Mouse (Mus musculus) myocyte (in vitro differentiated cells): ENCODE results near the gene Snx1. TPM values are rescaled to one million over a fixed set of nuclear protein-coding genes. Genes with fewer than 3 reads are reported as not detected.

Experiments
- H3K27me3 ChIP-seq: one replicate; pipeline ENCODE4 v1.6.1; 2011; ENCODE audit not compliant: control insufficient read depth, insufficient read depth, insufficient read length
- H3K36me3 ChIP-seq: one replicate; pipeline ENCODE4 v1.6.1; 2011; ENCODE audit not compliant: control insufficient read depth, insufficient read depth
- H3K4me2 ChIP-seq: one replicate; pipeline ENCODE4 v1.6.1; 2011; ENCODE audit warnings: low read depth, control low read depth
- H3K4me3 ChIP-seq: one replicate; pipeline ENCODE4 v1.5.1; 2011; ENCODE audit warnings: mild to moderate bottlenecking, control low read depth, moderate library complexity
- H3K79me2 ChIP-seq: one replicate; pipeline ENCODE4 v1.6.1; 2011; ENCODE audit not compliant: control insufficient read depth, insufficient read depth
- H3ac ChIP-seq: one replicate; pipeline ENCODE4 v1.6.1; 2011; ENCODE audit not compliant: control insufficient read depth, insufficient read length
- CEBPB ChIP-seq: IDR thresholded peaks from 2 replicates; pipeline ENCODE4 v1.6.1; 2011; ENCODE audit warnings: mild to moderate bottlenecking, moderate library complexity; ENCODE audit not compliant: poor library complexity, insufficient read depth, severe bottlenecking
- E2F4 ChIP-seq: IDR thresholded peaks from one replicate; pipeline ENCODE4 v1.6.1; 2011; ENCODE audit warnings: mild to moderate bottlenecking, control low read depth, moderate library complexity; ENCODE audit not compliant: insufficient read depth
- MAX ChIP-seq: IDR thresholded peaks from one replicate; pipeline ENCODE4 v1.6.1; 2011; ENCODE audit warnings: low read depth, mild to moderate bottlenecking, control low read depth
- MYOD1 ChIP-seq, 3 experiments: IDR thresholded peaks; one replicate each; pipeline ENCODE4 v1.6.1; 2011; ENCODE audit warnings: control low read depth in 2 of 3, low read depth in 2 of 3, mild to moderate bottlenecking in 2 of 3, moderate library complexity in 1 of 3; ENCODE audit not compliant: insufficient read length in 2 of 3, control insufficient read depth in 1 of 3
- MYOG ChIP-seq, 3 experiments: IDR thresholded peaks; one replicate each; pipeline ENCODE4 v1.6.1; 2011; ENCODE audit warnings: control low read depth in 2 of 3, low read depth in 2 of 3, mild to moderate bottlenecking in 2 of 3; ENCODE audit not compliant: insufficient read length in 2 of 3, control insufficient read depth in 1 of 3, insufficient read depth in 1 of 3
- POLR2A ChIP-seq: IDR thresholded peaks from one replicate; pipeline ENCODE4 v1.6.1; 2011; ENCODE audit warnings: low read depth, mild to moderate bottlenecking, control low read depth, moderate library complexity; ENCODE audit not compliant: insufficient read length
- POLR2AphosphoS2 ChIP-seq: IDR thresholded peaks from one replicate; pipeline ENCODE4 v1.6.1; 2011; ENCODE audit warnings: low read depth, control low read depth; ENCODE audit not compliant: insufficient read length
- REST ChIP-seq: IDR thresholded peaks from one replicate; pipeline ENCODE4 v1.6.1; 2011; ENCODE audit warnings: mild to moderate bottlenecking, control low read depth, moderate library complexity; ENCODE audit not compliant: insufficient read depth, insufficient read length
- SRF ChIP-seq: IDR thresholded peaks from one replicate; pipeline ENCODE4 v1.6.1; 2011; ENCODE audit warnings: low read depth; ENCODE audit not compliant: control insufficient read depth, insufficient read length
- TCF12 ChIP-seq: IDR thresholded peaks from one replicate; pipeline ENCODE4 v1.6.1; 2011; ENCODE audit warnings: mild to moderate bottlenecking, control low read depth; ENCODE audit not compliant: poor library complexity, insufficient read depth, severe bottlenecking
- TCF3 ChIP-seq: IDR thresholded peaks from one replicate; pipeline ENCODE4 v1.6.1; 2011; ENCODE audit warnings: low read depth, control low read depth; ENCODE audit not compliant: insufficient read length
- USF1 ChIP-seq: IDR thresholded peaks from one replicate; pipeline ENCODE4 v1.6.1; 2011; ENCODE audit warnings: low read depth, mild to moderate bottlenecking, control low read depth, moderate library complexity
- polyA plus RNA-seq: library from polyadenylated mRNA; unstranded; fragments of >200 nt; fragmentation: generic; extraction: Trizol; gene quantifications from one replicate; pipeline ENCODE4 v1.2.1, GENCODE M21; 2012; ENCODE audit warnings: missing spikeins

Snx1 gene
- polyA plus RNA-seq, 1 experiment = 82.9 TPM

GRCm38 (mm10) chr9:66088411-66088810, 38.0 kb downstream of the Snx1 start:
- no peaks in the 10 kb centered on the region for H3K79me2 ChIP-seq
- TF ChIP-seq POLR2AphosphoS2 (no peak), E2F4 (no peak), CEBPB (no peak), MAX (no peak), POLR2A (no peak), MYOG (IDR thresholded peaks at IDR 0.05; ENCODE audit: control insufficient read depth in 1 of 3, insufficient read depth in 1 of 3, insufficient read length in 2 of 3, low read depth in 2 of 3) (no peak), SRF (no peak), MYOD1 (IDR thresholded peaks at IDR 0.05; ENCODE audit: control insufficient read depth in 1 of 3, insufficient read length in 2 of 3, low read depth in 2 of 3) (no peak), USF1 (no peak), TCF3 (no peak), REST (no peak), TCF12 (no peak)
- H3K4me2 ChIP-seq = no peak overlapping the region
- H3ac ChIP-seq = no peak overlapping the region
- no peak overlapping the region for H3K4me3 ChIP-seq
- H3K27me3 ChIP-seq = no peaks in the 10 kb centered on the region
- H3K36me3 ChIP-seq = peaks cover 28% of the 10 kb centered on the region

GRCm38 (mm10) chr9:66087062-66087461, 39.3 kb downstream of the Snx1 start:
- Histone ChIP-seq H3K27me3 (no peaks in the 10 kb centered on the region), H3K4me2 (no peak overlapping the region), H3K79me2 (no peaks in the 10 kb centered on the region), H3K36me3 (peaks cover 17% of the 10 kb centered on the region), H3ac (no peak overlapping the region), H3K4me3 (no peak overlapping the region)
- peak; percentile 17 for TF ChIP-seq POLR2AphosphoS2
- peak in 2 of 3 experiments; percentile 20 to 28 for TF ChIP-seq MYOG (IDR thresholded peaks at IDR 0.05; ENCODE audit: control insufficient read depth in 1 of 3, insufficient read depth in 1 of 3, insufficient read length in 2 of 3, low read depth in 2 of 3)
- no peak for TF ChIP-seq CEBPB
- peak in 2 of 3 experiments; percentile 78 to 81 for TF ChIP-seq MYOD1 (IDR thresholded peaks at IDR 0.05; ENCODE audit: control insufficient read depth in 1 of 3, insufficient read length in 2 of 3, low read depth in 2 of 3)

- no peak overlapping the region for H3K4me3 ChIP-seq
- peaks cover 17% of the 10 kb centered on the region for H3K36me3 ChIP-seq
- H3K4me2 ChIP-seq = no peak overlapping the region
- no peaks in the 10 kb centered on the region for H3K27me3 ChIP-seq
- TF ChIP-seq CEBPB (no peak), POLR2AphosphoS2 (peak; percentile 48), MYOD1 (IDR thresholded peaks at IDR 0.05; ENCODE audit: control insufficient read depth in 1 of 3, insufficient read length in 2 of 3, low read depth in 2 of 3) (peak in 1 of 3 experiments; percentile 0)
- no peaks in the 10 kb centered on the region for H3K79me2 ChIP-seq
- H3ac ChIP-seq = no peak overlapping the region
These were observed 42.2 kb downstream of the Snx1 start for GRCm38 (mm10) chr9:66084171-66084570.

GRCm38 (mm10) chr9:66081999-66082398, 44.4 kb downstream of the Snx1 start:
- Histone ChIP-seq H3ac (no peak overlapping the region), H3K79me2 (no peaks in the 10 kb centered on the region), H3K27me3 (no peaks in the 10 kb centered on the region), H3K36me3 (peaks cover 3% of the 10 kb centered on the region), H3K4me2 (no peak overlapping the region), H3K4me3 (no peak overlapping the region)
- TF ChIP-seq POLR2A = no peak
- TF ChIP-seq POLR2AphosphoS2 = no peak
- TF ChIP-seq CEBPB = no peak
- no peak for TF ChIP-seq SRF
- no peak for TF ChIP-seq TCF12
- no peak for TF ChIP-seq REST
- no peak for TF ChIP-seq USF1
- no peak for TF ChIP-seq E2F4
- no peak for TF ChIP-seq TCF3
- TF ChIP-seq MAX = no peak
- no peak for TF ChIP-seq MYOD1 (IDR thresholded peaks at IDR 0.05; ENCODE audit: control insufficient read depth in 1 of 3, insufficient read length in 2 of 3, low read depth in 2 of 3)
- TF ChIP-seq MYOG (IDR thresholded peaks at IDR 0.05; ENCODE audit: control insufficient read depth in 1 of 3, insufficient read depth in 1 of 3, insufficient read length in 2 of 3, low read depth in 2 of 3) = no peak

GRCm38 (mm10) chr9:66080804-66081459, 45.5 kb downstream of the Snx1 start:
- Histone ChIP-seq H3K4me3 (no peak overlapping the region), H3K4me2 (no peak overlapping the region), H3ac (no peak overlapping the region), H3K79me2 (no peaks in the 10 kb centered on the region), H3K27me3 (no peaks in the 10 kb centered on the region), H3K36me3 (no peaks in the 10 kb centered on the region)
- no peak for TF ChIP-seq POLR2A
